Mouse (Mus musculus): ENCODE measurements around the gene Inpp5b. TPM values are rescaled to one million over a fixed set of nuclear protein-coding genes. Genes with fewer than 3 reads are reported as not detected.

The Inpp5b gene
- polyA plus RNA-seq, 1 experiment from 2014 or later, result 20.8 TPM

DNA sequence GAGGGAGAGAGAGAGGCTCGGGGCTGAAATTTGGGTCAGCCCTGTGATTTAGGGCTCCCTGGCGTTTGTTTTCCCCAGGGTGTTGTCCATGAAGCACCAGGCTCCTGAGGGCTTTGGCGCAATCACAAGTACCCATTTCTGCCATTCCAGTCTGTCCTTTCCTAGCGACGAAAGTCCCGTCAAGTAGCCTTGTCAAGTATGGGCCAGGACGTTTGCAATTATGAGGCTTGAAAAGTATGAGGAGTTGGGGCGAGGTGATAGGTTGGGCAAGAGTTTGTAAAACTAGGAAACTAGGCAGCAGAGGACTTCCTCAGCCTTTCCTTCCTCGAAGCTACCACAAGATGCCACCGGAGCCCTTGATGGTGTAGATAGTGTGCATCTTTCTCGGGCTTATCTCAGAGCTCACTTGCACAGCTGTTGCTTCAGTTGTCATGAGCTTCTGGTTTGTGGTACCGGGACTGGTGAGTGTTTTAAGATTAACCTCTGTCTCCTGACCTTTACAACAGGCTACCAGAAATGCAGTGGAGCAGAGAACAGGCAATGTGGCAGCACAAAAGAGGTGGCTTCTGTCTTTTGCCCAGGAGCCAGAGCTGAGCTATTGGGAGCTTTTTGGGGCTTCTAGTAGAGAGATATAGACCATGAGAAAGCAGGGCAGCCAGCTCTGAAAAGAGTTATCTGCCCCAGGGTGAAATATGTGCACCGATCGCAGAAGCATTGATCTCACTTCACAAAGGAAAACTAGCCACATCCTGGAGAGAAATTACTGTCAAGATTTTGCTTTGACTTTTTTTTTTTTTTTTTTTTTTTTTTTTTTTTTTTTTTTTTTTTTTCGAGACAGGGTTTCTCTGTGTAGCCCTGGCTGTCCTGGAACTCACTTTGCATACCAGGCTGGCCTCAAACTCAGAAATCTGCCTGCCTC is 10.9 kb downstream of the Inpp5b start:
- DNase-seq (ENCODE audit: low spot score), result no peak
- ATAC-seq, result no peak
- Histone ChIP-seq H3K4me2 (ENCODE audit: low read length) (peak overlapping the region; percentile 88), H3K36me3 (ENCODE audit: control insufficient read depth, insufficient read depth, low read length) (peaks cover 6% of the 10 kb centered on the region; the same call in 1 of the 2 replicates), H3K9me3 (replicated peaks; ENCODE audit: control insufficient read depth, low read length) (no peaks in the 10 kb centered on the region), H3K4me1 (ENCODE audit: control insufficient read depth, insufficient read depth, low read length) (peaks cover 13% of the 10 kb centered on the region), H3K9ac (ENCODE audit: low read length) (peak overlapping the region; percentile 70), H3K27me3 (replicated peaks; ENCODE audit: control insufficient read depth, insufficient read depth, low read length) (no peaks in the 10 kb centered on the region), H3K4me3 (ENCODE audit: low read depth, low read length) (peak overlapping the region; percentile 69), H3K27ac (ENCODE audit: low read depth, low read length) (no peak overlapping the region)
- WGBS, result 20% methylated on average over 15 of the region's 15 CpGs

GRCm38 (mm10) chr4:124755526-124755925 is 13.9 kb downstream of the Inpp5b start:
- no peak for DNase-seq (ENCODE audit: low spot score)
- WGBS, result 89% methylated on average over 7 of the region's 7 CpGs
- no peak overlapping the region for H3K9ac ChIP-seq (ENCODE audit: low read length)

DNA sequence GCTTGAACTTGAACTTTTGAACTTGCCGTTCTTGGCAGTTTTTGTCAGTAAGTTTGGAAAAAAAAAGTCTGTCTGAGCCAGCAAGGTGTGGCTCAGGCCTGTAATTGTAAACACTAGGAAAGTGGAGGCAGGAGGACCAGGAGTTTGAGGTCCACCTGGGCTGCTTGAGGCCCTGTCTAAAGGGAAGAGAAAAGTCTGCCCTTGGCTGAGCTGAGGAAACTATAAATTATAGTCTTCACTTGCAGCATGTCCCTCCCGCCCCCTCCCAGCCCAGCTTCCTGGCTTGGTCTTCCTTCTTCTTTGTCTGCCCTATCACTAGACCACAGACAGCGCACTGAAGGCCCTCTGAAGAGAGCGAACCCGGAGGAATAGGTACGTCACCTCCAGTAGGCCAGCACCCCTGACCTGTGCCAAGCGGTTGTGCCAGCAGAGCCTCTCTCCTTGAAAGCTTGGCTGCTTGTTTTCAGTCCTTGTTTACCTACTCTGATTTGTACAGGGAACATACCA is 17.7 kb downstream of the Inpp5b start:
- 91% methylated on average over 7 of the region's 7 CpGs for WGBS
- DNase-seq (ENCODE audit: low spot score) (no peak), ATAC-seq (no peak)
- Histone ChIP-seq H3K27ac (ENCODE audit: low read depth, low read length) (no peak overlapping the region), H3K9me3 (replicated peaks; ENCODE audit: control insufficient read depth, low read length) (no peaks in the 10 kb centered on the region), H3K27me3 (replicated peaks; ENCODE audit: control insufficient read depth, insufficient read depth, low read length) (no peaks in the 10 kb centered on the region), H3K4me1 (ENCODE audit: control insufficient read depth, insufficient read depth, low read length) (no peaks in the 10 kb centered on the region), H3K9ac (ENCODE audit: low read length) (no peak overlapping the region), H3K4me2 (ENCODE audit: low read length) (no peak overlapping the region), H3K36me3 (ENCODE audit: control insufficient read depth, insufficient read depth, low read length) (no peaks in the 10 kb centered on the region), H3K4me3 (ENCODE audit: low read depth, low read length) (no peak overlapping the region)

More at GRCm38 (mm10) chr4:124755526-124755925, 13.9 kb downstream of the Inpp5b start:
- Histone ChIP-seq H3K27ac (ENCODE audit: low read depth, low read length) (no peak overlapping the region), H3K4me2 (ENCODE audit: low read length) (no peak overlapping the region), H3K4me1 (ENCODE audit: control insufficient read depth, insufficient read depth, low read length) (peaks cover 13% of the 10 kb centered on the region), H3K4me3 (ENCODE audit: low read depth, low read length) (no peak overlapping the region), H3K27me3 (replicated peaks; ENCODE audit: control insufficient read depth, insufficient read depth, low read length) (no peaks in the 10 kb centered on the region), H3K9me3 (replicated peaks; ENCODE audit: control insufficient read depth, low read length) (no peaks in the 10 kb centered on the region), H3K36me3 (ENCODE audit: control insufficient read depth, insufficient read depth, low read length) (no peaks in the 10 kb centered on the region)
- no peak for ATAC-seq

DNA sequence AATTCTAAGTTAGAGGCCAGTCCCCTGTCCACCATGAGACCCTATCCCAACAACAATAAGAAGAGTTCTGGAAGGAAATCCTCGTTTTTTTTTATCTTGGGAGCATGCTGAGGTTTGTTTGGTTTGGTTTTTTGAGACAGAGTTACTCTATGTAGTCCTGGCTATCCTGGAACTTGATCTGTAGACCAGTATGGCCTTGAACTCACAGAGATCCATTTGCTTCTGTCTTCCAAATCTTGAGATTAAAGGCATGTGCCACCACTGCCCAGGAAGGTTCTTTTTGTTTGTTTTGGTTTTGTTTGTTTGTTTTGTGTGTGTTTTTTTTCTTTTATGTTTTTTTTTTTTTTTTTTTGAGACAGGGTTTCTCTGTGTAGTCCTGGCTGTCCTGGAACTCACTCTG is 19.6 kb downstream of the Inpp5b start:
- ATAC-seq (no peak), DNase-seq (ENCODE audit: low spot score) (no peak)
- WGBS, result 50% methylated on average over 1 of the region's 1 CpGs
- Histone ChIP-seq H3K36me3 (ENCODE audit: control insufficient read depth, insufficient read depth, low read length) (no peaks in the 10 kb centered on the region), H3K9ac (ENCODE audit: low read length) (no peak overlapping the region), H3K9me3 (replicated peaks; ENCODE audit: control insufficient read depth, low read length) (no peaks in the 10 kb centered on the region), H3K27ac (ENCODE audit: low read depth, low read length) (no peak overlapping the region), H3K27me3 (replicated peaks; ENCODE audit: control insufficient read depth, insufficient read depth, low read length) (no peaks in the 10 kb centered on the region), H3K4me1 (ENCODE audit: control insufficient read depth, insufficient read depth, low read length) (no peaks in the 10 kb centered on the region), H3K4me3 (ENCODE audit: low read depth, low read length) (no peak overlapping the region), H3K4me2 (ENCODE audit: low read length) (no peak overlapping the region)

DNA sequence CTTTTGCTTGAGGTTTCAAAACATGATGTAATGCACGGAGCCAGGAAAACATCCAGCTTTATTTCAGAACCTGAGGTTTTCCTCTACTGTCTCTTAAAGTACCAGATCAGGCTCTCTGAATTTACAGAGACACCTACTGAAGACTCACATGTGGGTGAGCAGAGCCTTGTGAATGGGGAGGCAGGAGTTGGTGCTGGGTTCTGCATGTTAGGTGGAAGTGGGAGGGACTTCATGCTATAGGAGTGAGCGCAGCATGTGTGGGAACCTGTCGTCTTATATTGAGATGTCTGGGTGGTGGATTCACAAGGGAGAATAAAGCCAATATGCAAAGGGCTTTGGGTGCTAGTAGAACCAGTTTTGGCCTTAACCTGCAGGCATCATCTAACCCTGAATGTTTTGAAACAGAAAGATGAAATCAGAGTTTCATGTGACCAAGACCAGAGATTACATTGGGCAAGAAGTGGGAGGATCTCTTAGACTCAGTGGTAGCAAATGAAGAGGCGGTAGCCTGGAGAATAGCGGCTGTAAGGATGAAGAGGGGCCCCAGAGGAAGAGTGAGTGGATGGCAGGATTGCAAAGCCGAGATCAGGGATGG is 21.3 kb downstream of the Inpp5b start:
- Histone ChIP-seq H3K4me2 (ENCODE audit: low read length) (no peak overlapping the region), H3K9me3 (replicated peaks; ENCODE audit: control insufficient read depth, low read length) (no peaks in the 10 kb centered on the region), H3K9ac (ENCODE audit: low read length) (no peak overlapping the region), H3K4me3 (ENCODE audit: low read depth, low read length) (no peak overlapping the region), H3K36me3 (ENCODE audit: control insufficient read depth, insufficient read depth, low read length) (no peaks in the 10 kb centered on the region), H3K27me3 (replicated peaks; ENCODE audit: control insufficient read depth, insufficient read depth, low read length) (no peaks in the 10 kb centered on the region), H3K4me1 (ENCODE audit: control insufficient read depth, insufficient read depth, low read length) (no peaks in the 10 kb centered on the region), H3K27ac (ENCODE audit: low read depth, low read length) (no peak overlapping the region)
- 87% methylated on average over 6 of the region's 6 CpGs for WGBS
- ATAC-seq (no peak), DNase-seq (ENCODE audit: low spot score) (no peak)

DNA sequence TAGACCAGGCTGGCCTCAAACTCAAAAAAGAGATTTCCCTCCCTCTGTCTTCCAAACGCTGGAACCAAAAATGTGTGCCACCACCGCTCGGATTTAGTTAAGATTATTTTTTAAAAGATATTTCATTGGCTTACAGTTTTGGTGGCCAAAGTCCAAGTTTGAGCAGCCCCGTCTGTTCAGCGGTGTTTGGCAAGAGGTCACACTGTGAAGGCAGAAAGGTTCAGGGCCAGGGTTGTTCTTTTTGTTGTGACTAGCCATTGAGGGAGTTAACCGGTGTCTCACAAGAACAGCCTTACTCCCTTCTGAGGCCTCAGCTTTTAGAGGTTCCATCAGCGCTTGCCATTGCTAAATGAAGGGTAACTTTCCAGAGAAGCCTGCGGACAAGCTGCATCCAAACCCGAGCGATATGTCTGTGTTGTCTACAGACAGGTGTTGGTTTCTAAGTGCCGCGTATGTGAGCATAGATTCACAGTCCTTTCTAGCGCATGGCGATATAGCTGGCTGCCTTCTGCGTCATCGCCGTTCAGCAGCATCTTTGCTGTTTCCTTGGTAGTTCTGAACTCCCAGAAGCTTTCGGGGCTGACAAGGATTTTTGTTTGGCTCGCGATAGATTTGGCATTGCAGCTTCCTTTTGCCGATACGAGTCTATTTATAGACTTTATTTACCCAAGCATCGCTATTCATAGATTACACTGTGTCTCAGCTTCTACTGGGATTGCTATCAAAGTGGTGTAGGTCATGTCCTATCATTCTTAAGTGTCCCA is 24.3 kb downstream of the Inpp5b start:
- no peak for ATAC-seq
- H3K4me3 ChIP-seq (ENCODE audit: low read depth, low read length), result no peak overlapping the region

DNA sequence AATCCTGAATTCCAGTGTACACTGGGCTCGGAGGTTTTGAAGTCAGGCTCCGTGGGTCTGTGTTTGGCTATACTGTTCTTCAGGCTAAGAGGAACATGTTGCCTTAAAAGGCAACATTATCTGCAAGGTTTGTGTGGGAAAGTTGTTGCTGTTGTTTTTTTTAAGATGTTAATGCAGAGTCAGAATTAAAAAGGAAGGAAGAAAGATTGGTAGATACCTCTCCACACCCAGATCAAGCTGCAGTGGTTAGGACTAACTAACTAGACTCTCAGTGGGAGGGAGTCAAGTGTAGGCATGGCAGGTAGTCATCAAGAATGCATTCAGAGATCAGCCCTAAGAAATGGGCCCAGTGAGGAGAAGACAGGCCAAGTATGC is 24.9 kb downstream of the Inpp5b start:
- H3K4me1 ChIP-seq (ENCODE audit: control insufficient read depth, insufficient read depth, low read length), result no peaks in the 10 kb centered on the region
- no peak for DNase-seq (ENCODE audit: low spot score)
- no peak overlapping the region for H3K4me2 ChIP-seq (ENCODE audit: low read length)
- H3K4me3 ChIP-seq (ENCODE audit: low read depth, low read length), result no peak overlapping the region
- H3K9ac ChIP-seq (ENCODE audit: low read length), result no peak overlapping the region
- no peaks in the 10 kb centered on the region for H3K27me3 ChIP-seq (replicated peaks; ENCODE audit: control insufficient read depth, insufficient read depth, low read length)
- H3K27ac ChIP-seq (ENCODE audit: low read depth, low read length), result no peak overlapping the region
- H3K36me3 ChIP-seq (ENCODE audit: control insufficient read depth, insufficient read depth, low read length), result no peaks in the 10 kb centered on the region
- no peaks in the 10 kb centered on the region for H3K9me3 ChIP-seq (replicated peaks; ENCODE audit: control insufficient read depth, low read length)
- no peak for ATAC-seq
- WGBS, result 93% methylated on average over 2 of the region's 2 CpGs

More for the DNA sequence above, 24.3 kb downstream of the Inpp5b start:
- Histone ChIP-seq H3K36me3 (ENCODE audit: control insufficient read depth, insufficient read depth, low read length) (no peaks in the 10 kb centered on the region), H3K9me3 (replicated peaks; ENCODE audit: control insufficient read depth, low read length) (no peaks in the 10 kb centered on the region), H3K27me3 (replicated peaks; ENCODE audit: control insufficient read depth, insufficient read depth, low read length) (no peaks in the 10 kb centered on the region), H3K27ac (ENCODE audit: low read depth, low read length) (no peak overlapping the region), H3K4me1 (ENCODE audit: control insufficient read depth, insufficient read depth, low read length) (no peaks in the 10 kb centered on the region), H3K9ac (ENCODE audit: low read length) (no peak overlapping the region), H3K4me2 (ENCODE audit: low read length) (no peak overlapping the region)
- 88% methylated on average over 23 of the region's 23 CpGs for WGBS
- peak; percentile 30 for DNase-seq (ENCODE audit: low spot score)

- no peak overlapping the region for H3K4me2 ChIP-seq (ENCODE audit: low read length)
- H3K9me3 ChIP-seq (replicated peaks; ENCODE audit: control insufficient read depth, low read length), result no peaks in the 10 kb centered on the region
- H3K9ac ChIP-seq (ENCODE audit: low read length), result no peak overlapping the region
- H3K4me1 ChIP-seq (ENCODE audit: control insufficient read depth, insufficient read depth, low read length), result no peaks in the 10 kb centered on the region
- no peak overlapping the region for H3K27ac ChIP-seq (ENCODE audit: low read depth, low read length)
- no peak overlapping the region for H3K4me3 ChIP-seq (ENCODE audit: low read depth, low read length)
- H3K36me3 ChIP-seq (ENCODE audit: control insufficient read depth, insufficient read depth, low read length), result no peaks in the 10 kb centered on the region
- no peak for ATAC-seq
- H3K27me3 ChIP-seq (replicated peaks; ENCODE audit: control insufficient read depth, insufficient read depth, low read length), result no peaks in the 10 kb centered on the region
- 87% methylated on average over 13 of the region's 13 CpGs for WGBS
- DNase-seq (ENCODE audit: low spot score), result no peak
Measured at GRCm38 (mm10) chr4:124768963-124769591, 27.4 kb downstream of the Inpp5b start.

Measured in forebrain, embryonic 14.5 days (tissue).